Mouse (Mus musculus) ES-Bruce4 (cell line): ENCODE results near the gene Stard3nl. TPM values are rescaled to one million over a fixed set of nuclear protein-coding genes. Genes with fewer than 3 reads are reported as not detected.
A peak's percentile ranks its signal among the peaks of the same experiment; 100 is the strongest.
"Not testable (repeated sequence)": the region's sequence is repeated elsewhere in the genome, so short reads cannot be mapped to it uniquely, and the experiment has no call there.

Source experiments
- H3K27ac ChIP-seq: 2 replicates; pipeline ENCODE4 v1.5.1; 2012; ENCODE audit warnings: low read length, inconsistent platforms; ENCODE audit not compliant: insufficient read depth
- H3K27me3 ChIP-seq: 2 replicates; pipeline ENCODE4 v1.6.1; 2012; ENCODE audit warnings: mild to moderate bottlenecking, low read length, inconsistent platforms; ENCODE audit not compliant: control insufficient read depth, poor library complexity, insufficient read depth, severe bottlenecking
- H3K36me3 ChIP-seq: 2 replicates; pipeline ENCODE4 v1.6.1; 2012; ENCODE audit warnings: inconsistent platforms, mild to moderate bottlenecking, low read length, moderate library complexity; ENCODE audit not compliant: control insufficient read depth, poor library complexity, insufficient read depth, severe bottlenecking
- H3K4me1 ChIP-seq: one replicate; pipeline ENCODE4 v1.8.1; 2011; ENCODE audit warnings: low read length; ENCODE audit not compliant: control insufficient read depth, insufficient read depth
- H3K4me3 ChIP-seq: 2 replicates; pipeline ENCODE4 v1.5.1; 2011; ENCODE audit warnings: low read depth, mild to moderate bottlenecking, low read length
- H3K9ac ChIP-seq: 2 replicates; pipeline ENCODE4 v1.6.1; 2012; ENCODE audit warnings: low read depth, mild to moderate bottlenecking, inconsistent platforms; ENCODE audit not compliant: poor library complexity, severe bottlenecking
- H3K9me3 ChIP-seq: replicated peaks from 2 replicates; pipeline ENCODE4 v1.6.1; 2012; ENCODE audit warnings: mild to moderate bottlenecking, low read length, inconsistent platforms; ENCODE audit not compliant: control insufficient read depth, poor library complexity, insufficient read depth, severe bottlenecking
- CTCF ChIP-seq: IDR thresholded peaks from one replicate; pipeline ENCODE4 v1.8.1; 2011; ENCODE audit warnings: low read depth, low read length
- EP300 ChIP-seq: IDR thresholded peaks from 2 replicates; pipeline ENCODE4 v1.6.1; 2011; ENCODE audit warnings: low read depth, low read length; ENCODE audit not compliant: insufficient read depth
- POLR2A ChIP-seq: IDR thresholded peaks from one replicate; pipeline ENCODE4 v1.8.1; 2011; ENCODE audit warnings: low read length; ENCODE audit not compliant: insufficient read depth
- polyA plus RNA-seq: library from polyadenylated mRNA; stranded (reverse); fragments of >200 nt; gene quantifications from 2 replicates; pipeline ENCODE4 v1.2.4, GENCODE M21; 2011; ENCODE audit warnings: low read depth; ENCODE audit not compliant: missing spikeins, insufficient read depth, insufficient read length

Gene Stard3nl
- polyA plus RNA-seq, 1 experiment = 63.7 TPM

DNA sequence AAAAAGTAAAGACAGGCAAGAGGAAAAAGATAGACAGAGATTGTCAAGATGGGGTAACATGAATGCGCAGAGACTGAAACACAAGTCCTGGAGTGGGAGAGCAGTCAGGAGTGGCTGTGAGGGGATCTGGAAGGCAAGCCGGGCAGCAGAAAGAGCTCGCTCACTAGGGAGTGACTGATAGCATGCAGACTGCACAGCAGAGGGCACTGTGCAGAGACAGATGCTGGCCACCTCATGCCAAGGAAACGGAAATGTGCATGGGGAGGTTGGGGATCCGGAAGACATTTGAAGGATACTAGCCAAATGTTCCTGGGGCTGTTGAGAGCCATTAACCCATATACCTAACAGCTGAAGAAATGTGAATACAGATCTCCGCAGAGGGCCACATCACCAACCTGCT is 33.2 kb downstream of the Stard3nl start:
- Histone ChIP-seq H3K27me3 (no peaks in the 10 kb centered on the region), H3K36me3 (peaks cover 2% of the 10 kb centered on the region), H3K4me1 (no peaks in the 10 kb centered on the region), H3K9me3 (no peaks in the 10 kb centered on the region), H3K4me3 (no peak overlapping the region), H3K27ac (no peak overlapping the region), H3K9ac (no peak overlapping the region)
- TF ChIP-seq CTCF (peak; percentile 58), POLR2A (no peak)

DNA sequence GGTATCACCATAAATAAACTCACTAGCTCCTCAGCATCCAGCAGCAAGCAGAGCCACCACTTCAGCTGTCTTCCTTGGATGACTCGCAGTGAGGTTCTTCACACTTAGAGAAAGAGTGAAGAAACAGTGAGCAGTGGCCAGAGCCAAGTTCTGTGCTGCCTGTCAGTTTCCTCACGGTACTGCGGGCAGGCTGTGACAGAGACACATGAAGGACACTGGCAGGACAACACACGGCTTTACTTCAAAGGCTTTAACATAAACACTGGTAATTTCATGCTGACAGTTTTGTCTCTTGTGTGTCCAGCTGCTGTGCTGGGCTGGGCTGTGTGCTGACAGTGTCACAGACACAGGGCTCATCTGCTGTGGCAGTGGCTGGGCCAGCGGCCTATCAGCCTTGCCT is 37.6 kb downstream of the Stard3nl start:
- no peaks in the 10 kb centered on the region for H3K27me3 ChIP-seq

DNA sequence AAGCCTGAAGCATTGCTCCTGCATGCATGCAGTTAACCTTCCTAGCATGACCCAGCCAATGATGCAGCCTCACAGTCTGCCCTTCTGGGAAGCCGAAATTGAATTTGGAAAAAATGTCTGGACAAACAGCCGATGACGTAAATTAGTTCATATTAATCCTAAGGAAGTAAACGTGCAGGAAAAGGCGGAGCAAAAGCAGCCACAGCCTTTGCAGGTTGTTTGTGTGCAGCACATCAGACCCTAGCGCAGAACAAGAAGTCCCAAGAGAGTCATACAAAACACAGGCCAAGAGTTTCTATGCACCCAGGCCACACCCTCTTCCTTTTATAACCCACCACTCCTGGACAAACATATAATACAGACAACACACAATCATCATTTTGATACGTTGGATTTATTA is 38.3 kb downstream of the Stard3nl start:
- H3K4me3 ChIP-seq = no peak overlapping the region
- H3K36me3 ChIP-seq = 0 out of 2 replicates have a peak, but pooled peaks cover 2% of the 10 kb centered on the region
- H3K4me1 ChIP-seq = no peaks in the 10 kb centered on the region
- H3K27ac ChIP-seq = no peak overlapping the region
- H3K27me3 ChIP-seq = no peaks in the 10 kb centered on the region
- H3K9ac ChIP-seq = no peak overlapping the region
- no peaks in the 10 kb centered on the region for H3K9me3 ChIP-seq
- TF ChIP-seq CTCF = no peak
- no peak for TF ChIP-seq EP300
- no peak for TF ChIP-seq POLR2A

More for the DNA sequence above, 37.6 kb downstream of the Stard3nl start:
- Histone ChIP-seq H3K9ac (no peak overlapping the region), H3K27ac (no peak overlapping the region), H3K9me3 (no peaks in the 10 kb centered on the region), H3K4me1 (no peaks in the 10 kb centered on the region), H3K36me3 (0 out of 2 replicates have a peak, but pooled peaks cover 2% of the 10 kb centered on the region), H3K4me3 (no peak overlapping the region)
- TF ChIP-seq EP300 (no peak), POLR2A (no peak), CTCF (no peak)

- no peak for TF ChIP-seq EP300
- TF ChIP-seq POLR2A = no peak
- no peak for TF ChIP-seq CTCF
Measured at GRCm38 (mm10) chr13:19356720-19357119, 38.9 kb downstream of the Stard3nl start.

DNA sequence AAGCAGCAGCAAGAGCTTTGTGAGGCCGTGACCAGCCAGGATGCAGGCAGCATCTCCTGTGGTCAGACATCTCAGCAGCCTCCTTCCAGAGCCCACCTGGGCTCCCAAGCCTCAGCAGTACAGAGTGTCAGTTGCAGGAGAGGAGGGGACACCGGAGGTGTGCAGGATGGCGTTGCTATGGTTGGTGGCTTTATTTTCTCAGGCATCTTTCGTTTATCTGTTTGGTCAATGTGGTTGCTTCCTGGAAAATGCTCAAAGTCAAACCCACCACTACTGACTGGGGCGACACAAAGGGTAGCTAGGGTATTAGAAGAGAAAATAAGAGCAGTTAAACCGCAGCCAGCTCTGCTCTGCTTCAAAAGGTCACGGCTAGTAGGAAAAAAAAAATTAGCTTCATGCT is 39.5 kb downstream of the Stard3nl start:
- Histone ChIP-seq H3K9ac (no peak overlapping the region), H3K4me3 (no peak overlapping the region), H3K4me1 (no peaks in the 10 kb centered on the region), H3K9me3 (no peaks in the 10 kb centered on the region), H3K36me3 (0 out of 2 replicates have a peak, but pooled peaks cover 2% of the 10 kb centered on the region), H3K27ac (no peak overlapping the region), H3K27me3 (no peaks in the 10 kb centered on the region)
- TF ChIP-seq EP300 (no peak), CTCF (no peak), POLR2A (no peak)

More at GRCm38 (mm10) chr13:19356720-19357119, 38.9 kb downstream of the Stard3nl start:
- Histone ChIP-seq H3K4me1 (no peaks in the 10 kb centered on the region), H3K27ac (no peak overlapping the region), H3K4me3 (no peak overlapping the region), H3K9ac (no peak overlapping the region), H3K9me3 (no peaks in the 10 kb centered on the region), H3K27me3 (no peaks in the 10 kb centered on the region), H3K36me3 (0 out of 2 replicates have a peak, but pooled peaks cover 2% of the 10 kb centered on the region)

GRCm38 (mm10) chr13:19352795-19353194 is 42.8 kb downstream of the Stard3nl start:
- Histone ChIP-seq H3K4me1 (no peaks in the 10 kb centered on the region), H3K36me3 (0 out of 2 replicates have a peak, but pooled peaks cover 2% of the 10 kb centered on the region), H3K9ac (no peak overlapping the region), H3K27me3 (no peaks in the 10 kb centered on the region), H3K4me3 (no peak overlapping the region), H3K9me3 (no peaks in the 10 kb centered on the region), H3K27ac (no peak overlapping the region)
- TF ChIP-seq EP300 (no peak), CTCF (no peak), POLR2A (no peak)

DNA sequence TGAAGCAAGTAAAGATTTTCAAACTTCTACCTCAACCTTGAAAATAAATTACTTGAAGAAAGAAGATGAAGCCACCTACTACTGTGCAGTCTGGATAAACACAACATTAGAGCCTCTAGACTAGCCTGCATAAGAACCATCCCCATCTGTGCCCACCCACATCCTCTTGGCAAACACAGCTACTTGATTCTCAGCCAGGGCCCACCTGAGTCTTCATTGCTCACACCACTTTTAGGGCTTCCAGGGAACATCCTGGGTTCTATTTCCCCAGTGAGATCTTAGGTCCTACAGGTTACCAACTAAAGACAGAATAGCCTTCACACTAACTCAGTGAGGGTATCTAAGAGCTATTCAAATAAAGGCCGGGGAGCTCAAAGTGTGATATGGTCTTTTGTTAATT is 55.2 kb downstream of the Stard3nl start:
- H3K4me3 ChIP-seq, H3K36me3 ChIP-seq, H3K9ac ChIP-seq, H3K9me3 ChIP-seq, H3K27me3 ChIP-seq, H3K27ac ChIP-seq, H3K4me1 ChIP-seq: not testable (repeated sequence)

DNA sequence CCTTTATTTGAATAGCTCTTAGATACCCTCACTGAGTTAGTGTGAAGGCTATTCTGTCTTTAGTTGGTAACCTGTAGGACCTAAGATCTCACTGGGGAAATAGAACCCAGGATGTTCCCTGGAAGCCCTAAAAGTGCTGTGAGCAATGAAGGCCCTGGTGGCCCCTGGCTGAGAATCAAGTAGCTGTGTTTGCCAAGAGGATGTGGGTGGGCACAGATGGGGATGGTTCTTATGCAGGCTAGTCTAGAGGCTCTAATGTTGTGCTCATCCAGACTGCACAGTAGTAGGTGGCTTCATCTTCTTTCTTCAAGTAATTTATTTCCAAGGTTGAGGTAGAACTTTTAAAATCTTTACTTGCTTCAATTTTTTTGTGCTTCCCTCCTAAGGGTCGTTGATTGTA is 59.3 kb downstream of the Stard3nl start:
- H3K9ac ChIP-seq, H3K27ac ChIP-seq, H3K36me3 ChIP-seq, H3K4me3 ChIP-seq, H3K4me1 ChIP-seq, H3K27me3 ChIP-seq, H3K9me3 ChIP-seq: not testable (repeated sequence)
